Mouse (Mus musculus) heart, adult 2 months (tissue): Measurements from ENCODE around the gene Ccdc89. TPM values are rescaled to one million over a fixed set of nuclear protein-coding genes. Genes with fewer than 3 reads are reported as not detected.

Experiments used
- DNase-seq, 2 experiments: peaks; one replicate each; pipeline ENCODE4 v3.0.0; 2021
- H3K27ac ChIP-seq: fragments of 200-600 bp; 2 replicates; pipeline ENCODE4 v1.8.1; 2022
- H3K27me3 ChIP-seq: fragments of 200-500 bp; 2 replicates; pipeline ENCODE4 v1.6.1; 2012; ENCODE audit warnings: mild to moderate bottlenecking, low read length, inconsistent platforms, mixed read lengths; ENCODE audit not compliant: control insufficient read depth, insufficient read depth
- H3K36me3 ChIP-seq: fragments of 200-500 bp; 2 replicates; pipeline ENCODE4 v1.6.1; 2012; ENCODE audit warnings: low read length, inconsistent platforms; ENCODE audit not compliant: control insufficient read depth, insufficient read depth
- H3K4me1 ChIP-seq: fragments of 200-500 bp; 2 replicates; pipeline ENCODE4 v1.6.1; 2011; ENCODE audit warnings: low read length; ENCODE audit not compliant: control insufficient read depth, insufficient read depth
- H3K4me3 ChIP-seq: fragments of 200-600 bp; 2 replicates; pipeline ENCODE4 v1.8.1; 2022
- H3K79me2 ChIP-seq: fragments of 200-500 bp; replicated peaks from 2 replicates; pipeline ENCODE4 v1.6.1; 2012; ENCODE audit warnings: mild to moderate bottlenecking, inconsistent platforms, low read length, moderate library complexity, mixed read lengths; ENCODE audit not compliant: control insufficient read depth, insufficient read depth
- H3K9ac ChIP-seq: fragments of 200-500 bp; 2 replicates; pipeline ENCODE4 v1.6.1; 2012; ENCODE audit warnings: low read depth, mild to moderate bottlenecking, control low read depth, inconsistent platforms, low read length, mixed read lengths
- CTCF ChIP-seq: fragments of 200-600 bp; IDR thresholded peaks from 2 replicates; pipeline ENCODE4 v1.8.1; 2022; ENCODE audit warnings: antibody characterized with exemption, mild to moderate bottlenecking, moderate library complexity
- EP300 ChIP-seq: fragments of 200-500 bp; IDR thresholded peaks from 2 replicates; pipeline ENCODE4 v1.6.1; 2011; ENCODE audit warnings: low read depth, low read length, control low read depth; ENCODE audit not compliant: insufficient read depth
- POLR2A ChIP-seq: fragments of 200-500 bp; IDR thresholded peaks from 2 replicates; pipeline ENCODE4 v1.6.1; 2011; ENCODE audit warnings: mild to moderate bottlenecking, low read depth, low read length, control low read depth; ENCODE audit not compliant: insufficient read depth
- WGBS: fragments of 180-500 bp; shearing (Covaris S2); methylation state at CpG from one replicate; pipeline ENCODE4 v1.1.7; 2018; 5-methylcytosine and 5-hydroxymethylcytosine counted together
- intact Hi-C: fragments of 180-260 bp; cut with DNase I; formaldehyde crosslinking; loops from one replicate; pipeline ENCODE4 v1.15.1; 2025
- polyA plus RNA-seq: library from polyadenylated mRNA; depleted of rRNA; stranded (reverse); fragments of >200 nt; gene quantifications from 2 replicates; pipeline ENCODE4 v1.2.3, GENCODE M21; 2012
- total RNA-seq, 2 experiments: library from RNA; stranded (reverse); gene quantifications; 2 replicates each; pipeline ENCODE4 v1.2.3; 2021

Gene Ccdc89
- total and polyA plus RNA-seq, 3 experiments = 0.16 to 0.18 TPM; not detected in 1

- no peaks in the 10 kb centered on the region for H3K27me3 ChIP-seq
- intact Hi-C loops = loop anchor here (1.0 kb wide), 2 partner anchors 13 to 33 kb away; partner anchors contain the start of genes Dlg2 and Tmem126b
- under 1% methylated on average over 122 of the region's 123 CpGs for WGBS
- H3K79me2 ChIP-seq = peaks cover 6% of the 10 kb centered on the region; the same call in 1 of the 2 replicates
- TF ChIP-seq CTCF (peak; percentile 75), EP300 (no peak)
- peak overlapping the region; percentile 98 for H3K9ac ChIP-seq
- peak overlapping the region; percentile 91 for H3K27ac ChIP-seq
- peaks cover 4% of the 10 kb centered on the region for H3K4me1 ChIP-seq
- DNase-seq = peak; percentile 80 to 86
- peaks cover 18% of the 10 kb centered on the region for H3K36me3 ChIP-seq
- H3K4me3 ChIP-seq = peak overlapping the region; percentile 91
Observed at GRCm38 (mm10) chr7:90443101-90444091, 17.0 kb downstream of the Ccdc89 start.

GRCm38 (mm10) chr7:90444206-90444605 is 17.8 kb downstream of the Ccdc89 start:
- H3K27ac ChIP-seq = peak overlapping the region; percentile 91
- H3K79me2 ChIP-seq = peaks cover 6% of the 10 kb centered on the region; the same call in 1 of the 2 replicates
- H3K27me3 ChIP-seq = no peaks in the 10 kb centered on the region
- intact Hi-C loops = loop anchor here (1.0 kb wide), 2 partner anchors 12 to 32 kb away; partner anchors contain the start of genes Dlg2 and Tmem126b
- no peak for TF ChIP-seq POLR2A
- no peak for TF ChIP-seq EP300
- no peak for TF ChIP-seq CTCF
- H3K9ac ChIP-seq = peak overlapping the region; percentile 59
- no peak for DNase-seq
- peaks cover 4% of the 10 kb centered on the region for H3K4me1 ChIP-seq
- H3K4me3 ChIP-seq = peak overlapping the region; percentile 91
- WGBS = 2% methylated on average over 6 of the region's 6 CpGs
- peaks cover 22% of the 10 kb centered on the region for H3K36me3 ChIP-seq

- 10% methylated on average over 7 of the region's 7 CpGs for WGBS
- Histone ChIP-seq H3K27me3 (no peaks in the 10 kb centered on the region), H3K9ac (no peak overlapping the region), H3K79me2 (no peaks in the 10 kb centered on the region), H3K4me1 (peaks cover 2% of the 10 kb centered on the region), H3K36me3 (peaks cover 16% of the 10 kb centered on the region), H3K27ac (peak overlapping the region; percentile 92), H3K4me3 (peak overlapping the region; percentile 92)
- DNase-seq = no peak
- TF ChIP-seq POLR2A (peak; percentile 32; the same call in 1 of the 2 replicates), EP300 (no peak)
- intact Hi-C loops = loop anchor here (1.0 to 2.0 kb wide), 2 partner anchors 12 to 29 kb away; partner anchors contain the start of gene Ccdc89
Observed at GRCm38 (mm10) chr7:90456149-90456844, 29.9 kb downstream of the Ccdc89 start.

GRCm38 (mm10) chr7:90456845-90457468 is 30.6 kb downstream of the Ccdc89 start, which contains the start of gene Tmem126a:
Tmem126a (minus strand) TSS chr7:90457229.
- peak; percentile 88 to 91 for DNase-seq
- Histone ChIP-seq H3K27ac (peak within 1 kb of the TSS; percentile 92), H3K27me3 (no peaks in the 10 kb centered on the region), H3K79me2 (no peaks in the 10 kb centered on the region), H3K9ac (peak within 1 kb of the TSS; percentile 97), H3K4me3 (peak within 1 kb of the TSS; percentile 92), H3K4me1 (peaks cover 2% of the 10 kb centered on the region), H3K36me3 (peaks cover 14% of the 10 kb centered on the region)
- intact Hi-C loops = loop anchor here (1.0 to 2.0 kb wide), 3 partner anchors 13 to 30 kb away; partner anchors contain the start of gene Ccdc89
- under 1% methylated on average over 41 of the region's 41 CpGs for WGBS
- TF ChIP-seq POLR2A (peak; percentile 96), CTCF (peak; percentile 54), EP300 (peak; percentile 61; the same call in 1 of the 2 replicates)

- peak overlapping the region; percentile 97 for H3K9ac ChIP-seq
- H3K27ac ChIP-seq = peak overlapping the region; percentile 92
- H3K4me3 ChIP-seq = peak overlapping the region; percentile 92
- intact Hi-C loops = loop anchor here (1.0 to 2.0 kb wide), 2 partner anchors 18 to 31 kb away; partner anchors contain the start of gene Ccdc89
- 5% methylated on average over 10 of the region's 10 CpGs for WGBS
- no peaks in the 10 kb centered on the region for H3K79me2 ChIP-seq
- TF ChIP-seq POLR2A (no peak), CTCF (no peak), EP300 (no peak)
- no peak for DNase-seq
- H3K36me3 ChIP-seq = peaks cover 12% of the 10 kb centered on the region
- H3K4me1 ChIP-seq = peaks cover 2% of the 10 kb centered on the region
- H3K27me3 ChIP-seq = no peaks in the 10 kb centered on the region
Observed at GRCm38 (mm10) chr7:90457517-90457916, 31.1 kb downstream of the Ccdc89 start.
